Mouse (Mus musculus) stomach, embryonic 16.5 days (tissue): ENCODE measurements around the gene Gm10272. TPM values are rescaled to one million over a fixed set of nuclear protein-coding genes. Genes with fewer than 3 reads are reported as not detected.
"Not testable (repeated sequence)": the region's sequence is repeated elsewhere in the genome, so short reads cannot be mapped to it uniquely, and the experiment has no call there.

Source experiments
- ATAC-seq: fragments of 200-750 bp; cut with Nextera tagmentation; 2 replicates; pipeline ENCODE4 v1.8.0; 2017; ENCODE audit warnings: moderate number of reproducible peaks, moderate TSS enrichment; ENCODE audit not compliant: insufficient read depth, low FRiP score
- H3K27ac ChIP-seq: fragments of 300-500 bp; sonication (generic); 2 replicates; pipeline ENCODE4 v1.5.1; 2014; ENCODE audit warnings: low read length
- H3K27me3 ChIP-seq: fragments of 300-500 bp; sonication (generic); 2 replicates; pipeline ENCODE4 v1.6.1; 2014; ENCODE audit warnings: low read length, control low read depth, mixed read lengths; ENCODE audit not compliant: control insufficient read depth, insufficient read depth
- H3K36me3 ChIP-seq: fragments of 300-500 bp; sonication (generic); 2 replicates; pipeline ENCODE4 v1.6.1; 2014; ENCODE audit warnings: low read length; ENCODE audit not compliant: control insufficient read depth, insufficient read depth
- H3K4me1 ChIP-seq: fragments of 300-500 bp; sonication (generic); 2 replicates; pipeline ENCODE4 v1.6.1; 2014; ENCODE audit warnings: low read length, control low read depth, mixed read lengths; ENCODE audit not compliant: control insufficient read depth, insufficient read depth
- H3K4me2 ChIP-seq: fragments of 300-500 bp; sonication (generic); 2 replicates; pipeline ENCODE4 v1.6.1; 2014; ENCODE audit warnings: low read depth, low read length, mixed read lengths
- H3K4me3 ChIP-seq: fragments of 300-500 bp; sonication (generic); replicated peaks from 2 replicates; pipeline ENCODE4 v1.5.1; 2014; ENCODE audit warnings: mild to moderate bottlenecking, low read length
- H3K9ac ChIP-seq: fragments of 300-500 bp; sonication (generic); 2 replicates; pipeline ENCODE4 v1.6.1; 2014; ENCODE audit warnings: low read length
- H3K9me3 ChIP-seq: fragments of 300-500 bp; sonication (generic); replicated peaks from 2 replicates; pipeline ENCODE4 v1.6.1; 2016; ENCODE audit warnings: low read length, control low read depth; ENCODE audit not compliant: control insufficient read depth
- WGBS: fragments of 180-500 bp; shearing (Covaris S2); extraction: QIAGEN DNeasy Blood & Tissue Kit; methylation state at CpG from one replicate; pipeline ENCODE4 v1.1.7; 2014; 5-methylcytosine and 5-hydroxymethylcytosine counted together
- polyA plus RNA-seq: library from polyadenylated mRNA; unstranded; fragments of >200 nt; fragmentation: Nextera tagmentation; extraction: Ambion mirVana; gene quantifications from 2 replicates; pipeline ENCODE4 v1.2.1, GENCODE M21; 2015

Gm10272 gene
- polyA plus RNA-seq, 1 experiment from 2014 or later = not detected

GRCm38 (mm10) chr10:77750686-77751085, 44.3 kb downstream of the Gm10272 start:
- H3K36me3 ChIP-seq, H3K27ac ChIP-seq, H3K4me2 ChIP-seq, H3K9me3 ChIP-seq, H3K4me1 ChIP-seq, ATAC-seq, H3K9ac ChIP-seq, H3K4me3 ChIP-seq, H3K27me3 ChIP-seq: not testable (repeated sequence)
- 86% methylated on average over 1 of the region's 1 CpGs for WGBS

GRCm38 (mm10) chr10:77751254-77751653, 44.8 kb downstream of the Gm10272 start, which contains the start of gene Gm9736:
TSS of gene Gm9736 (minus strand) at chr10:77751354.
- 87% methylated on average over 1 of the region's 1 CpGs for WGBS
- not testable (repeated sequence) for H3K4me2 ChIP-seq, H3K9me3 ChIP-seq, H3K27me3 ChIP-seq, H3K4me1 ChIP-seq, H3K36me3 ChIP-seq, ATAC-seq, H3K27ac ChIP-seq, H3K9ac ChIP-seq, H3K4me3 ChIP-seq

GRCm38 (mm10) chr10:77752312-77752711, 45.9 kb downstream of the Gm10272 start:
- H3K9me3 ChIP-seq, ATAC-seq, H3K27me3 ChIP-seq, H3K4me1 ChIP-seq, H3K4me3 ChIP-seq, H3K36me3 ChIP-seq, H3K9ac ChIP-seq, H3K27ac ChIP-seq, H3K4me2 ChIP-seq: not testable (repeated sequence)
- 51% methylated on average over 3 of the region's 3 CpGs for WGBS

GRCm38 (mm10) chr10:77753448-77753847, 47.0 kb downstream of the Gm10272 start:
- no peaks in the 10 kb centered on the region for H3K4me1 ChIP-seq
- H3K4me3 ChIP-seq = no peak overlapping the region
- H3K9ac ChIP-seq = no peak overlapping the region

More at GRCm38 (mm10) chr10:77753448-77753847, 47.0 kb downstream of the Gm10272 start:
- H3K9me3 ChIP-seq = no peaks in the 10 kb centered on the region
- H3K27ac ChIP-seq = no peak overlapping the region
- H3K27me3 ChIP-seq = no peaks in the 10 kb centered on the region
- H3K4me2 ChIP-seq = no peak overlapping the region
- H3K36me3 ChIP-seq = no peaks in the 10 kb centered on the region
- no peak for ATAC-seq

Other genes starting within 250 kb of the Gm10272 start
- gene Fam207a, start 190.8 kb upstream of the Gm10272 start, polyA plus RNA-seq = 29.7 and 31.0 TPM in 2 replicates
- gene Itgb2, start 176.4 kb upstream of the Gm10272 start, polyA plus RNA-seq = 6.7 and 8.3 TPM in 2 replicates
- 210 and 244 TPM in 2 replicates for gene Pttg1ip, start 124.9 kb upstream of the Gm10272 start, polyA plus RNA-seq
- gene Sumo3, start 100.5 kb upstream of the Gm10272 start, polyA plus RNA-seq = 324 and 327 TPM in 2 replicates
- gene Gm49325, start 100.4 kb upstream of the Gm10272 start, polyA plus RNA-seq = 4.4 and 10.1 TPM in 2 replicates
- gene Ube2g2, start 84.4 kb upstream of the Gm10272 start, polyA plus RNA-seq = 78.0 and 82.4 TPM in 2 replicates
- gene Tspear, start 20.1 kb upstream of the Gm10272 start, polyA plus RNA-seq = 0.96 and 1.5 TPM in 2 replicates
- gene Gm19402, start 15.9 kb upstream of the Gm10272 start, polyA plus RNA-seq = not detected in 2 replicates
- gene Gm9508, start 9.4 kb upstream of the Gm10272 start, polyA plus RNA-seq = not detected in 2 replicates
- 0.27 TPM in 1 of 2 replicates, not detected in the other for gene Gm10024, start 4.8 kb downstream of the Gm10272 start, polyA plus RNA-seq
- not detected in 2 replicates for gene Gm10142, start 9.2 kb downstream of the Gm10272 start, polyA plus RNA-seq
- gene Krtap12-1, start 14.0 kb downstream of the Gm10272 start, polyA plus RNA-seq = not detected in 2 replicates
- not detected in 2 replicates for gene Gm10100, start 19.9 kb downstream of the Gm10272 start, polyA plus RNA-seq
- not detected in 2 replicates for gene Gm18596, start 36.0 kb downstream of the Gm10272 start, polyA plus RNA-seq
- not detected in 2 replicates for gene Gm9736, start 44.7 kb downstream of the Gm10272 start, polyA plus RNA-seq
- not detected in 2 replicates for gene Gm3233, start 53.1 kb downstream of the Gm10272 start, polyA plus RNA-seq
- not detected in 2 replicates for gene Gm3238, start 64.7 kb downstream of the Gm10272 start, polyA plus RNA-seq
- not detected in 2 replicates for gene Gm7138, start 70.3 kb downstream of the Gm10272 start, polyA plus RNA-seq
- gene Gm3250, start 75.9 kb downstream of the Gm10272 start, polyA plus RNA-seq = not detected in 2 replicates
- gene Gm7137, start 81.6 kb downstream of the Gm10272 start, polyA plus RNA-seq = not detected in 2 replicates
- not detected in 2 replicates for gene Gm9639, start 88.5 kb downstream of the Gm10272 start, polyA plus RNA-seq
- gene Gm19668, start 92.5 kb downstream of the Gm10272 start, polyA plus RNA-seq = not detected in 2 replicates
- not detected in 2 replicates for gene Gm9507, start 105.2 kb downstream of the Gm10272 start, polyA plus RNA-seq
- not detected in 2 replicates for gene Gm2696, start 108.1 kb downstream of the Gm10272 start, polyA plus RNA-seq
- not detected in 2 replicates for gene Krtap10-4, start 120.5 kb downstream of the Gm10272 start, polyA plus RNA-seq
- not detected in 2 replicates for gene Krtap10-10, start 129.3 kb downstream of the Gm10272 start, polyA plus RNA-seq
- gene Gm36176, start 140.2 kb downstream of the Gm10272 start, polyA plus RNA-seq = not detected in 2 replicates
- not detected in 2 replicates for gene Gm10318, start 146.2 kb downstream of the Gm10272 start, polyA plus RNA-seq
- not detected in 2 replicates for gene Gm3285, start 155.3 kb downstream of the Gm10272 start, polyA plus RNA-seq
- gene Lrrc3, start 195.9 kb downstream of the Gm10272 start, polyA plus RNA-seq = 5.8 and 6.7 TPM in 2 replicates